Mouse (Mus musculus) frontal cortex, postnatal 10 days (tissue): ENCODE results near the gene Ebpl.
"Not testable (repeated sequence)": the region's sequence is repeated elsewhere in the genome, so short reads cannot be mapped to it uniquely, and the experiment has no call there.

ENCODE experiments used
- DNase-seq, 2 experiments: peaks; one replicate each; pipeline ENCODE4 v3.0.0; 2022; ENCODE audit warnings: low spot score in 2 of 2, mixed read lengths in 1 of 2

Gene Ebpl

DNA sequence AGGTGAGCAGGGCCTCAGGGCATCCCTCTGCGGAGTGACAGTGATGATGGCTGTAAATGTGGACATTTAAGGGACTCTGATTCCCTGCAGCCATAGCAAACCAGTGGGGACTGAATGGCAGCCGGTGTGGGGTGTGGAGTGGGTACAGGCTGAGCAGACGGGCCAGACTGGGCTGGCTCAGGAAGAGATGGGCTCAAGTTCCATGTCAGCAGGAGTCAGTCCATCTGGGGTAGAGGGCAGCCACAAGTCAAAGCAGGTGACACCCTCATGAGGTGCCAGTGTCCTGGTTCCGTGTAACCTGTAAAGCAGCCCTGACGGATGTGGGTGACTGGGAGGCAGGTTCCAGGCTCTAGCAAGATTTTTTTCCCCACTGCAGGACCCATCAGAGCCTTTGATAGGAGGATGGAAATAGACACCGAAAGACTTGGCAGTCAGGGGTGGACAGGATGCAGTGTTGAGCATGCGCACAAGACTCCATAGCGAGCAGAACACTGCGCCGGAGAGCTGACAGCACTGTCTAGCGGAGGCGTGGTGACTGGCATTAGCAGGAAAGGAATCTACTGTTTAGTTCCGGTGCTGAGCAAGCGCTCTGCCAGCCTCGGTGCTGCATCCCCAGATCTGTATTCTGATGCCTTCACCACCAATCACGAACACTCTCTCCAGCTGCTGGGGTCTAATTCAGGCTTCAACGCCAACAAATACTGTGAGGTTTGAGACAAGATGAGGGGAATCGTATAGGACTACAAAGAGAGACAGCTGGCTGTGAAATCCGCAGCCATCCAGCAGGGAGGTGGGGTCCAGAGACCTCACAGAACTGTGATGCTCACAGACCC lies 32.4 kb downstream of the Ebpl start:
- peak; percentile 83 to 90 for DNase-seq

DNA sequence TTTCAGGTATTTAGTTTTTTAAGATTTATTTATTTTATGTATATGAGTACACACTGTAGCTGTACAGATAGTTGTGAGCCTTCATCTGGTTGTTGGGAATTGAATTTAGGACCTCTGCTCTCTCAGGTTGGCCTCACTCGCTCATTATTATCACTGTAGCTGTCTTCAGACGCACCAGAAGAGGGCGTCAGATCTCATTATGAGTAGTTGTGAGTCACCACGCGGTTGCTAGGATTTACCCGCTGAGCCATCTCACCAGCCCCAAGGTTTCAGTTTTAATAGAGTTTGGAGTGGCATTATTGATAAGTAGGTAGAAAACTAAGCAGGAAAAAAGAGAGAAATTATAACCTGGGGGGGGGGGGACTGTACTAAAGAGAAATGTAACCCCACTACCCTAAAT lies 33.2 kb downstream of the Ebpl start:
- not testable (repeated sequence) for DNase-seq

DNA sequence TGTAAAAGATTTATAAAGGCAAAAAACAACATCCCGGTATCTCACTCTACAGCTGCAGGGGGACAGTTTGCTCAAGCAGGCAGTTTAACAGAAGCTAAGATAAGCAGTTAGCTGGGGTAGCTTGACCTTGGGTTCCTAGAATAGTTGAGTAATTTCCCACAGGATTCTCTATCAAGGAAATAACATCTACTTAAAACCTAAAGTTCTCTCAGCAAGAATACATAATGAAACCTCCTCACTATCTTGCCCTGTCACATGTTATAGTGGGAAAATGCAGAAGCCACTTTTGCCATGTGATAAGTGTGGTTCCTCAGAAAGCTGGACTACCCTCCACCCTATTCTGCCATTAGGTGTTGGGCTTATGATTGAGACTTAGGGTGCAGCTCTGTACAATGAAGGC lies 37.5 kb downstream of the Ebpl start:
- DNase-seq: no peak

DNA sequence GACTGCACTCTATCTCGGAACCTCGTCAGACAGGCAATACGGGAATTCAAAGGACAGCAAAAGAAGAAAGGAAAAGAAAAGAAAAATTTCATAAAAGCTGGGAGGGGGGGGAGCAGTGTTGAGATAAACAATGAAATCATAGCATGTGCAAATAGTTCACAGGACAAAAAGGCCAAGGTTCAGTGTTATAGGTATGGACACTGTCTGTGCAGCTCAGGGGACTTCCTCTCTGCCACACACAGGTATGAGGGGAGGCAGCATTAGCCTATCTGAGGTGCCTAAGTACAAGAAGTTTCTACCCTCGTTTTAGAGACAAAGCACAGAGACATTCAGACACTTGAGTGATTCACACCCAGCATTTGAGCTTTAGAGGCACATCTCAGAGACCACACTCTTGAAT lies 39.0 kb downstream of the Ebpl start:
- DNase-seq: no peak

DNA sequence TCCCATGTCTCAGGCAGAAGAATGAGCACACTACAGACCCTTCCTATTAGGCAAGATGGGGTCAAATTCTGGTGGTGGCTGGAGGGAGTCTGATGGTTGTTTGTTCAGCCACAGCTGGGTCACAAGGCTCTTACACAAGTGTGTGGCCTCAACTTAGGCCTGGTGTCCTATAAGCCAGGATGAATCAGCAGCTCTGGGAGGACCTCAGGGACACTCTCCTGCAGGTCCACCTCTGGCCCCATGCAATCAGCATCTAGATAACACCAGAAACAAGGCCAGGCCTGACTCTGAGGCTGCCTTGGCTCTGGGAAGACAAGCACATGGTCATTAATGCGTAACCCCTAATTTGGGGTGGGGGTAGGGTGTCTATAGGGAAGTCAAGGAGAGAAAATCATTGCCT lies 39.5 kb downstream of the Ebpl start:
- DNase-seq: no peak

DNA sequence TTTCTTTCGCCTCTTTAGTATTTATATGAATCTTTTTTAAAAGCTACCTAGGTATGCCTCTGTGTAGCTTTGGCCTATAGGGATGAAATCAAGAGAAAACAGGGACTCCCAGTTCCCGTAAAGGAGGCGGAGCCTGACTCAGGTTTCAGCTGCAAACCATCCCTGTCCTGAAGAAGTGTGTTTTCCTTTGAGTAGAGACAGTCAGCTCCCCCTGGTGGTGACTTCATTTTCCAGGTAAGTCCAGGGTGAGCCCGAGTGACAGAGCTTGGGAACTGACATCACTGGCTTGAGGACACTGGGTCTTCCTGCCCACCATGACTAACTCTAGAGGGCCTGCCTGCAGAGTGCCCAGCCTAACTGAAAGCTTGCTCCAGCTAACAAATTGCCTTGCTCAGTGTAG lies 43.4 kb downstream of the Ebpl start:
- peak in 1 of 2 experiments; percentile 33 for DNase-seq

DNA sequence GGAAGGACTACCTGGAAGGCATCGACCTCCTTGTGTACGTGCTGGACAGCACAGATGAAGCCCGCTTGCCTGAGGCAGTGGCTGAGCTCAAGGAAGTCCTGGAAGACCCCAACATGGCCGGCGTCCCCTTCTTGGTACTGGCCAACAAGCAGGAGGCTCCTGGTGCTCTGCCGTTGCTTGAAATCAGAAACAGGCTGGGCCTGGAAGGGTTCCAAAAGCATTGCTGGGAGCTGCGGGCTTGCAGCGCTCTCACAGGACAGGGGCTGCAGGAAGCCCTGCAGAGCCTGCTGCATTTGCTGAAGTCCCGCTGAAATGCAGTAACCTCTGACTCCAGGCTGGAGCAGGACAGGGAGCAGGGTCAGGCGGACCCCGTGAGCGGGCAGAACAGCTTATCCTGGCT lies 49.3 kb downstream of the Ebpl start:
- no peak for DNase-seq

DNA sequence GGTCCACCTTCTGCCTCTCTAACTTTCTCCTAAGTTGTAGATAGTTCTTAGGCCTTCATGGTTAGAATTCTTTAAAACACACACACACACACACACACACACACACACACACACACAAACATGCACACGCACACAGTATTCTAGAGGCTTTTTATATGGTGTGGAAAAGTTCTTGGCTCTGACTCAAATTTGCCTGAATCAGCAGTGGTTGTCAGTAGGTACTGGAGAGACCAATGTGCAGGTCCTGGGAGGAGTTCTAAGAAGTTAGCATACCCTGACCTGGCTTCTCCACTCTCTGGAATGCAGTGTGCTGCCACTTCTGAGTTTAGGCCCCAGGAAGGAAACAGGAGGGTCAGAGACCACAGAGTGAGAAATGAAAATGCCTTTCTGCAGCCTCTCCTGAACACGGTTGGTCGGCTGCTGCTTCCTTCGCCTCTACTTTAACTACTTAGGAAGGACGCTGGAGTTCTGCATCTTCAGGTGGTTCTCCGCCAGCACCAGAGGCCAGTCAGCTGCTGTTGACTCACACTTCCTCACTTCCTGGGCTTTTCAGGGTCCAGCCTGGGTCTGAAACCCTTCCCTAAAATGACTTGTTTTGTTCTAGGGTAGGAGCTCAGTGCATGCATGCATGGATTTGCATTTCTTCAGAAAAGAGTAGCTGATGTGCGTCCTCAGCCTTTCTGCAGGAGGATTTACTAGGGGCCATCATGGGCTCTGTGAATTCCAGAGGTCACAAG lies 50.0 kb downstream of the Ebpl start:
- no peak for DNase-seq

DNA sequence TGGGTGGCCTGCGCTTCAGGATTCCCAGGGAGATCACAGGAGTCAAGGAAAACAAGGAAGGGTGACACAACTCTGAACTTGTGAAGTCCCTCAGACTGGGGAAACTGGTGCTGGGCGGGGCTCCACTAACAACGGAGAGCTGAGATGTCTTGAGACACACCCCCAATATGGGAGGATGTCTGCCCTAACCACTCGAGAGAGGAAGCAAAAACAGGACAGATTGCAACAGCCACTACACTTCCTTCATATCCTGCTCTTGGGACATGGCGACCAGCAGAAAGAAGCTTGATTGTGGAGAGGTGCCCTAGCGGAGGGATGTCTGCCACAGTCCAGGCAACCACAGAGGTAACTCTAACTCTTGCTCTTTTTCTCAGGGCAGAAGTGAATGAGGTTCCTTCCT lies 50.6 kb downstream of the Ebpl start, which contains the start of gene Arl11:
Gene Arl11, plus strand, starts transcription at position 161 of the 400 bp plus-strand sequence.
- DNase-seq: no peak

DNA sequence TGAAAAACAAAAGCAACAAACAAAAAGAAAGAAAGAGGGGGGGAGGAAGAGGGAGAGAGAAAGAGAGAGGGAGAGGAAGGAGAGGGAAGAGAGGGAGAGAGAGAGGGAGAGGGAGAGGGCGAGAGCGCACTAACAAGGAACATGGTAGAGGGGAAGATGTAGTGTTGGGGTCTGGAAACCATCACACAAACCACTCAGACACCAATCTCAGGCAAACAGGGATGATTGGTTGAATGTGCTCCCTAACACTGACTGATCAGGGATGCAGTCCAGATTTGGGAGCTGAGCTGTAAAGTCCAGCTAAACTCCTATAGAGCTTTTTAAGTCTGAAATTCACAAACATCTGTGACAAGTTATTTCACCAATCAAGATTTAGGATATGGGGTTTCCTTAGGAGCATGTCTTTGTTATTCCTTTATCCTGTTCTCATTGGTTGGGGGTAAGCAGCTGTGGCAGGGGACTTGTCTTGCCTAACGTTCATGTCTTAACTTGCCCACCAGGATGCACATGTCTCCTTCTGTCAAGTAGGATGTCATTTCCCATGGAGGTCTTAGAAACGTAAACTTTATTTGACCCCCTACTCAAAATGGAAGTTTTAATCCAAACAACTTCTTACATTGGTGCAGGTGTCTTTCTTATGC lies 56.1 kb downstream of the Ebpl start:
- no peak for DNase-seq

DNA sequence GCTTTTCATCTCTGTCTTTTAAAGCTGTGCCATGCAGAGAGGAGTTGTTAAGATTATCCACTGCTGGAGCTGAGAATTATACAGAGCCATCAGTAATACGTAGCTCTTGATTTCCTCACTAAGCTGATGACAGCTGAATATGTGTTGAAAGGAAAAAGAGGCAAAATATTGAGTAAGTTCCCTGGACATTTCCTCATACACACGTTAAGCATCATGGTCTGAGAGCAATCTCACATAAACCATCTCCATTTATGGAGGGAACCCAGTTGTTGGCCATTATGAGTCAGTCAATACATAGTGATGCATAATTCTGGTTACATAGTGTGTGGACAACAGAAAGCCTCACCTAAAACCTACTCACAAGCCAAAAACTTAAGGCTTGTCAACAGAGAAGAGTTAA lies 57.8 kb downstream of the Ebpl start:
- DNase-seq: no peak

DNA sequence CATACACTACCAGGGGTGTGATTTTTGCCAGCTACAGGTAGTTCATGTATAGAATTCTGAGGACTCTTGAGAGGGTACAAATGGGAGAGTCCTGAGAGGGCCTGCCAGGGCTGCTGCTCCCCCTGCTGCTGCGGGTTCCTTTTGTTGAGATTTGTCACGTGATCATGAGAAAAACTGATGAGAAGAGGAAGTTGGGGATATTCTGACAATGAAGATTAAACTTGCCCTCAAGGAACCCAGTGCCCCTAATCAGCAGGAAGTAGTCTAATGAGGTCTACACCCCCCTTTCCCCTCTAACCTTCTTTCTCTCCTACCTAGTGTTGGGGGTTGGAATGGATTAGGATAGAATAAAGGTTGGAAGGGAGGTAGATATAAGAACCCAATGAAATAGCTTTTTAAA lies 58.9 kb downstream of the Ebpl start:
- no peak for DNase-seq

DNA sequence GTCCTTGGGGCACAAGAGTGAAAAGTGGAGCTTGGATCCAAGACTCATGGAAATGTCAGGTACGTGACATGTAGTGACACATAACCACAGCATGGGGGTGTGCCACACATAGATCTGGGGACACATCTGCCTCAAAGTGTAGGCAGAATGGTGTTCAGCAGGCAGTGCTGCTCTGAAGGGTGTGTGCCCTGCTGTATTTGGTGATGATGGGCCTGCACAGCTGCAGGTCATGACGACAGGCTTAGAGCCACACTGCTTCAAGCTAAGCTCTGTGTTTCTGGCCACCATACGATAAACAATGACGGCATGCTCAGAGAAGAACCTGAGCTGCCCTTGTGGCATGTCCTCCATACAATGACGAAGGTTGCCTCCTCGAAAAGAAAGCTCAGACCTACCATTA lies 60.4 kb downstream of the Ebpl start:
- DNase-seq: no peak

DNA sequence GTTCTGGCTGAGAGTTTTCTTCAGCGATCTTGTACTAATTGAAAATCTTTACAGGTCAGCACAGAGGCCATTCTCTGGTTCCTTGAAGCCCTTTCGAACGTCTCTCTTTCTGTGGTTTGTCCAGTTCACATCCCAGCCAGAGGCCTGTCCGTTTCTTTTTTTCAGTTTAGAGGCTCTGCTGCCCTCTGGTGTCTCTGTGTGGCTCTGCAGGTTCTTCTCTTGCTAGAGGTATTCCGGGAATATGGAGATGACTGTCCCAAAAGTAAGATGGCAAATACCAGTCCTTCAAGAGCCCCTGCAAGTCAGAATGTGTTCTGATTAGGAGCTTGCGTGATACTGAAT lies 65.5 kb downstream of the Ebpl start:
- DNase-seq: peak in 1 of 2 experiments; percentile 39

DNA sequence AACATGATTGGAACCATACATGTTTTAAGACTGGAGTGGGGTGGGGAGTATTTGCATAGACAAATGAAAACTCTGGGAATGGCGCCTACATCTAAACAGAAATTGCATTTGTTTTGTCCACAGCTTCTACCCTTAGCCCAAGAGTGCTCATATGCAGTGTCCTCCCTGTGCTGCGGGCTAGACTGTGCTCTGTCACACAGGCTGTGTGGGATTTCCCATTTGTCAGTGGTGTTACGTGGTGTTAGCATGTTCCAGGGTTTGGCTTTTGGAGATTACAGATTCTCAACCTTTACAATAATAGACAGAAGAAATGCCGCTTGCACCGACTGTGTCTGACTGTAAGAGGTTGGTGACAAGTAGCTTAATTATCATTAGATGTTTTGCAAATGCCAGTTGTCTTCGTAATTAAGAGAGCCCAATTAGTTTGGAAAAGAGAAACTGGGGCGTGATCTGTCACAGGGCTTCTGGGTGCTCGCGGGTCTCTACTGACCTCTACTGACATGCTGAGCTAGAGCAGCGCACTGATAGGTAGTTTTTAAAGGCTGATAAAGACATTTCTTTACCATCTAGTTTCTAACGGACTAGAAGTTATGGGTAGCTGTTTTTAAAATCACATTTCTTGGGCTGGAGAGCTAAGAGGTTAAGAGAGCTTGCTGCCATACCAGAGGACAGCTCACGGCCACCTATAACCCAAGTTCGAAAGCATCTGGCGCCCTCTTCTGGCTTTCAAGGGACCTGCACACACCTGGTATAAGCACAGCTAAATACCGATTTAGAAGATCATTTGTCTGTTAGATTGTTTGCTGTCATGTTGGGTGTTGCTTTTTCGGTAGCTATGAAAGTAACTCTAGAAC lies 66.1 kb downstream of the Ebpl start:
- peak; percentile 32 to 59 for DNase-seq

DNA sequence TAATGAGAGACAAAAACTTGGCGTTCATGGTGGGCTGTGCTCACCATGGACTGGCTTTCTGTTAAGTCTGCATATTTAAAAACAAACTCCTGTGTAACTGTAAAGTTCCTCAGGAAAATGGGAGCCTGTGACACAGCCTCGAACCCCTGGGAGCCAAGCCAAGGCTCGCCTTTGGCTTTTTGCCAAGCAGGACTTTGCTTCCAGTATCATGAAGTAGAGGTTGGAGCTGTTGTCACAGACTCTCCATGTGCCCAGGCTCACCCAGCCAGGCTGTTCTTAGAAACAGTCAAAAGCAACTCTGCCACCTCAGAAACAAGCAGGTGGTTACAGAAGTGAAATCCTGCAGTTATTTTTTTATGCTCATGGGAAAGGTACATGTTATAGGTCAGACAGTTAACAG lies 69.6 kb downstream of the Ebpl start:
- no peak for DNase-seq

DNA sequence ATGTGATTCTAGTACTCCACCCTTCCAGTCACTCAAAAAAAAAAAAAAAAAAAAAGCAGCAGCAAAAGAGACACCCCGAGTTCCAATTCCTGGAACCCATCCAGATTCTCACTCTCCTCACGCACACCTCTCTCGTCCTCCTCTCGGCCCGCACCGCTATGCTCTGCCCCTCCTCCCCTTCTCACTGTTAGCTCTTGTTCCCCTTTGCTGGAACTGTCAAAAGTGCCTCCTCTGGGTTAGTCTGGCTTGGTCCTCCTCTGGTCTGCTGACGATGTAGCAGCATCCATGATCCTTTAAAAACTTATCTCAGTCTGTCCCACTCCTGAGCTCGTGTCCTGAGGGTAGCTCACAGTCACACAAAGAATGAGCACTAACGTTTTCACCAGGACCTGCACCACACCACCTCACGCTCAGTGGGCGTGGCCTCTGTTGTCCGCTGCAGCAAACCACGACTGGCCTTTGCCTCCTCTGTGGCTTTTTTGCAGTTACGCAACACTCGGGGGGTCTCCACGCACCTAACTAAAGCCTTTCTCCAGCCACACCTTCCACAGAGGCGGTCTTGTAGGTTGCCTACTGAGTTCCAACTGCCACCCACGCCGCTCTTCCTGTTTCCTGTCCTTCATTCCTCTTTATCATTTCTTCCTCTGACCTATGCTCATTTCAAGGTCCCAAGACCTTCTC lies 71.5 kb downstream of the Ebpl start:
- no peak for DNase-seq
